Mouse (Mus musculus): Measurements from ENCODE around the gene Nin. TPM values are rescaled to one million over a fixed set of nuclear protein-coding genes. Genes with fewer than 3 reads are reported as not detected.
A peak's percentile ranks its signal among the peaks of the same experiment; 100 is the strongest.

Nin gene
- total and polyA plus RNA-seq, 3 experiments, result 29.0 to 51.7 (median 37.2) TPM

DNA sequence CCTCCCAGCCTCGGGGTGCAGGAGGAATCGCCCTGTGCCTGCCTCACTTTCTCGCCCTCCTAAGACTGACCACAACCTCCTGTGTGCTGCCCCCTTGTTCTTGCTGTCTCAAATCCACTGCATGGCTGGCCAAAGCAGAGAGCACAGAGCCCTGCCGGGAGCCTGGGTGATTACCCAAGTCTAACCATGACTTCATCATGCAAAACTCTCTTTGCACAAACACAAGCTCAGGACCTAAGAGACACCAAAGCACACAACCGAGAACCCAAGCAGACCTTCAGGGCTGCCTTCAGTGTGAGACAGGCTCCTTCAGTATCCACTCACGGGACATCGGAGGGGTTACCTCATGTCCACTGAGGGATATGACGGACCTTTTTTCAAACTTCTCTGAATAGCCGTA lies 31.0 kb downstream of the Nin start:
- Histone ChIP-seq H3K36me3 (replicated peaks in 1 of 2; ENCODE audit: control insufficient read depth in 1 of 2, insufficient read depth in 1 of 2, low read length in 1 of 2) (peaks cover 4 to 57% of the 10 kb centered on the region in 2 experiments), H3K4me2 (ENCODE audit: insufficient read depth, low read depth, poor library complexity, severe bottlenecking) (peak overlapping the region; percentile 59), H3K4me1 (ENCODE audit: control insufficient read depth in 1 of 2, insufficient read depth in 2 of 2) (peaks cover 11 to 79% of the 10 kb centered on the region in 2 experiments), H3K79me2 (replicated peaks; ENCODE audit: control insufficient read depth, extremely low read depth, insufficient read depth, poor library complexity, severe bottlenecking) (peaks cover 2% of the 10 kb centered on the region), H3K4me3 (replicated peaks in 1 of 3; ENCODE audit: low read depth in 2 of 3, low read length in 2 of 3, poor library complexity in 1 of 3) (peak overlapping the region in 1 of 3 experiments; percentile 32), H3K27ac (ENCODE audit: insufficient read depth, low read depth) (peak overlapping the region; percentile 91), H3K9me3 (replicated peaks; ENCODE audit: low read length) (peaks cover 6% of the 10 kb centered on the region), H3K27me3 (replicated peaks) (no peaks in the 10 kb centered on the region), H3K9ac (ENCODE audit: insufficient read depth, low read depth) (no peak overlapping the region)
- TF ChIP-seq RAD21 (IDR thresholded peaks at IDR 0.05; ENCODE audit: low read depth, low read length), result no peak
- no peak for TF ChIP-seq SMC3 (IDR thresholded peaks at IDR 0.05; ENCODE audit: low read depth, low read length)
- TF ChIP-seq POLR2A (IDR thresholded peaks at IDR 0.05; ENCODE audit: low read depth, low read length), result no peak
- no peak for TF ChIP-seq MAFK (IDR thresholded peaks at IDR 0.05; ENCODE audit: insufficient replicate concordance, low read length)
- no peak for TF ChIP-seq MAZ (IDR thresholded peaks at IDR 0.05; ENCODE audit: low read depth, low read length)
- TF ChIP-seq BHLHE40 (IDR thresholded peaks at IDR 0.05; ENCODE audit: low read depth, low read length), result 0 out of 2 replicates have a peak, but pooled peaks have one; percentile 31
- TF ChIP-seq TBP (conservative IDR thresholded peaks at IDR 0.05; ENCODE audit: low read depth, low read length), result no peak
- no peak for TF ChIP-seq NRF1 (IDR thresholded peaks at IDR 0.05; ENCODE audit: low read depth, low read length)
- TF ChIP-seq MEF2A (IDR thresholded peaks at IDR 0.05; ENCODE audit: borderline replicate concordance, low read depth, low read length), result peak; percentile 25; the same call in 1 of the 2 replicates
- TF ChIP-seq ZC3H11A (IDR thresholded peaks at IDR 0.05; ENCODE audit: low read depth, low read length), result no peak
- no peak for TF ChIP-seq POLR2AphosphoS2 (IDR thresholded peaks at IDR 0.05; ENCODE audit: low read depth, low read length)
- 0 out of 2 replicates have a peak, but pooled peaks have one; percentile 3 for TF ChIP-seq JUN (IDR thresholded peaks at IDR 0.05; ENCODE audit: insufficient read depth, low read depth, low read length)
- no peak for TF ChIP-seq JUND (conservative IDR thresholded peaks at IDR 0.05; ENCODE audit: low read depth, low read length)
- dilution Hi-C loops (cut with MboI; ENCODE audit: extremely low pct_ligation_motif_present, extremely low pct_unique_long_range_greater_than_20kb, low sequenced_read_pairs), result no loop called here
- in situ Hi-C loops (cut with MboI; ENCODE audit: low pct_ligation_motif_present, low pct_unique_long_range_greater_than_20kb, low sequenced_read_pairs), result no loop called here
- peak; percentile 54 for DNase-seq (ENCODE audit: extremely low read depth)

DNA sequence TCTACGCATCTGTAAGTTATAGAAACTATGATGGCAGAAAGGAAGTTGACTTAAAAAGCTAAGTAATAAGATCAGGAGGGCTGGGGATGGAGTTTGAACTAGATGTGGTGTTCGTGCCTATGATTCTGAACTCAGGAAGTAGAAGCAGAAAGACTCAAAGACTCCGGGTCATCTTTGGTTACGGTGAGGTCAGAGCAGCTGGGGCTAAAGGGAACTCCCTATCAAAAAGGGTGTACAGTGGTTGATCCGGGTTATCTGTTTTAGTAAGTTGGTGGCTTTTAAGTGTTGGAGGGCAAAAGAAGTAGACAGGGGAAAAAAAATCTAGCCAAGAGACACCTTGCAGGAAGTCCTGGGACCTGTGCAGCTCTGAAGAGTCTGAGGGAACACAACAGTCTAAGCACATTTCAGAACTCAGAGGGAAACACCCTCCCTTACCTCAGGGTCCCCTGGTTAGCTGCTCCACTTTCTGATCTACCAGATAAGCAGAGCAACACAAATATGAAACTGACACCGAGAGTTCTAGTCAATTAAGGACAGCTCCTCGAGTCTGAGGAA lies 35.0 kb downstream of the Nin start:
- Histone ChIP-seq H3K4me3 (replicated peaks in 1 of 3; ENCODE audit: low read depth in 2 of 3, low read length in 2 of 3, poor library complexity in 1 of 3) (peak overlapping the region in 1 of 3 experiments; percentile 15), H3K27ac (ENCODE audit: insufficient read depth, low read depth) (peak overlapping the region; percentile 30; the same call in 1 of the 2 replicates), H3K4me1 (ENCODE audit: control insufficient read depth in 1 of 2, insufficient read depth in 2 of 2) (peaks cover 11 to 72% of the 10 kb centered on the region in 2 experiments), H3K79me2 (replicated peaks; ENCODE audit: control insufficient read depth, extremely low read depth, insufficient read depth, poor library complexity, severe bottlenecking) (peaks cover 2% of the 10 kb centered on the region), H3K36me3 (replicated peaks in 1 of 2; ENCODE audit: control insufficient read depth in 1 of 2, insufficient read depth in 1 of 2, low read length in 1 of 2) (peaks cover 4 to 58% of the 10 kb centered on the region in 2 experiments), H3K9me3 (replicated peaks; ENCODE audit: low read length) (no peaks in the 10 kb centered on the region), H3K4me2 (ENCODE audit: insufficient read depth, low read depth, poor library complexity, severe bottlenecking) (peak overlapping the region; percentile 47; the same call in 1 of the 2 replicates), H3K27me3 (replicated peaks) (no peaks in the 10 kb centered on the region), H3K9ac (ENCODE audit: insufficient read depth, low read depth) (peak overlapping the region; percentile 5; the same call in 1 of the 2 replicates)
- DNase-seq (ENCODE audit: extremely low read depth), result peak; percentile 50
- in situ Hi-C loops (cut with MboI; ENCODE audit: low pct_ligation_motif_present, low pct_unique_long_range_greater_than_20kb, low sequenced_read_pairs), result loop anchor here (10.0 kb wide), 1 partner anchor 66 kb away; no protein-coding TSS in a partner anchor
- dilution Hi-C loops (cut with MboI; ENCODE audit: extremely low pct_ligation_motif_present, extremely low pct_unique_long_range_greater_than_20kb, low sequenced_read_pairs), result no loop called here
- TF ChIP-seq E2F4 (IDR thresholded peaks at IDR 0.05; ENCODE audit: insufficient replicate concordance, low read depth, low read length) (no peak), TBP (conservative IDR thresholded peaks at IDR 0.05; ENCODE audit: low read depth, low read length) (0 out of 2 replicates have a peak, but pooled peaks have one; percentile 9), ETS1 (conservative IDR thresholded peaks at IDR 0.05; ENCODE audit: low read depth, low read length) (peak; percentile 67)

All from CH12.LX (cell line).